8 mouse cellular contexts compared by ENCODE assay signal in the genomic region with DNA sequence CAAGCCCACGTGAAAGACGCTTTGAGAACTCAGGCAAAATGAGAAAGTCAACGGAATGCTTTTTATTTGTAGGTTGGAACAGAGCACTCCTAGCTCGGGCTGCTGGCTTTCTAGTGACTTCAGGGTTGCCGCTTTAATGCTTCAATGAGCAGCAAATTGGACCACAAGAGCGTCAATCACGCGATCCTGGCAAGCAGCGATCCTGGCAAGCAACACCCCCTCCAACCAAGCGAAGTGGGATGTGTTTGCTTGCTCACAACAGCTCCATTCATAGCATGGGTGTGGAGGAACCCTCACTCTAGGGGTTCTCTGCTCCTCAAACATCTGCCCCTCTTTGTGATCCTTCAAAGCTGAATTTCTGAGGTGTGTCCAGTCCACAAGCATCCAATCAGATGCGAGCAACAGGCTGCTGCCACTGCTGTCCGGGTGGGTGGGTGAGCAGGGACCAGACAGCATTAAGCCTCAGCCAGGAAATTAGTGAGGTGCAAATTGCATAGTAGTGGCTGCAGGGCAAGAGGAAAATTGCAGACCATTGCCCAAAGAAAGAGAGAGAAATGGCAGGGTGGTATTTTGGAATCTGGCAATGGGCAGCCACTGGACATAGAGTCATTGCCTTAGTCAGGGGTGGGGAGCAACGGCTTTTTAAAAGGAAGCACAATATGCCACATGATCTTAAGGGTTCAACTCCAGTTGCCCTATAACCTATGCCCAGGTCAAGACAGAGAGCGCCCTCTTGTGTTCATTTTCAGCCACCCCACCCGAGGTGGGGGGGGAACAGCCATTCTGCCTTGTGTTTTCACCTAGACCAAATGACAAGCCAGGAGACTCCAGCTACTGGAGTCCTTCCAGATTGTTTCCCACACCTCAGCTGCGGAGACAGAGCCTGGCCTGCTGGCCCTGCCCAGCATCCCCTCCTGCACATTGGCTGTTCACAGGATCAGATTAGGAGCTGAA. TPM values are rescaled to one million over a fixed set of nuclear protein-coding genes. Genes with fewer than 3 reads are reported as not detected.
DNase-seq lines count a peak whose midpoint lies in the region; ATAC-seq and TF ChIP-seq lines count a peak whose summit lies in the region.

No protein-coding gene starts in this region.

- WGBS in hindbrain, embryonic 14.5 days = 16% methylated on average over 16 of the region's 16 CpGs
- 15% methylated on average over 16 of the region's 16 CpGs for WGBS in midbrain, embryonic 13.5 days

- peak; percentile 60 to 65 for DNase-seq in cerebellum, postnatal 14 days
- no peak for DNase-seq in cerebellum, adult 18-20 months
- DNase-seq in testis, postnatal 14 days (ENCODE audit: low spot score) = no peak
- peak; percentile 62 for DNase-seq in hindbrain, embryonic 14.5 days (ENCODE audit: low spot score)
- DNase-seq in thymus, postnatal 36 days = no peak
- no peak for DNase-seq in spleen, postnatal 14 days (ENCODE audit: low spot score in 2 of 2)

- no peaks in the 10 kb centered on the region for H3K9me3 ChIP-seq in hindbrain, embryonic 14.5 days (ENCODE audit: control insufficient read depth, low read length)
- no peaks in the 10 kb centered on the region for H3K9me3 ChIP-seq in midbrain, embryonic 13.5 days

- H3K27me3 ChIP-seq in testis, adult 2 months (ENCODE audit: control insufficient read depth, insufficient read depth, low read length) = no peaks in the 10 kb centered on the region; the same call in 1 of the 2 replicates
- peaks cover 62% of the 10 kb centered on the region for H3K27me3 ChIP-seq in hindbrain, embryonic 14.5 days (ENCODE audit: control insufficient read depth, insufficient read depth, low read length)
- H3K27me3 ChIP-seq in midbrain, embryonic 13.5 days = peaks cover 83% of the 10 kb centered on the region

- TF ChIP-seq CTCF in testis, adult 2 months (IDR thresholded peaks at IDR 0.05; ENCODE audit: control insufficient read depth, insufficient read depth, insufficient replicate concordance, low read depth, low read length) = peak; percentile 54; the same call in 1 of the 2 replicates

- H3K9ac ChIP-seq in hindbrain, embryonic 14.5 days = no peak overlapping the region
- no peak overlapping the region for H3K9ac ChIP-seq in midbrain, embryonic 13.5 days (replicated peaks)

- H3K27ac ChIP-seq in testis, adult 2 months (ENCODE audit: control insufficient read depth, insufficient read depth, low read depth, low read length) = no peak overlapping the region
- no peak overlapping the region for H3K27ac ChIP-seq in hindbrain, embryonic 14.5 days
- H3K27ac ChIP-seq in midbrain, embryonic 13.5 days = no peak overlapping the region

- peak; percentile 77; the same call in 1 of the 2 replicates for ATAC-seq in hindbrain, embryonic 14.5 days (ENCODE audit: low FRiP score)
- peak; percentile 67 for ATAC-seq in midbrain, embryonic 13.5 days

- no peak overlapping the region for H3K4me3 ChIP-seq in testis, adult 2 months (ENCODE audit: control insufficient read depth, low read depth, low read length)
- H3K4me3 ChIP-seq in hindbrain, embryonic 14.5 days (replicated peaks; ENCODE audit: low read length) = no peak overlapping the region
- H3K4me3 ChIP-seq in midbrain, embryonic 13.5 days (replicated peaks) = no peak overlapping the region

- no peak for TF ChIP-seq POLR2A in testis, adult 2 months (IDR thresholded peaks at IDR 0.05; ENCODE audit: control insufficient read depth, low read depth, low read length)

- H3K4me1 ChIP-seq in testis, adult 2 months (ENCODE audit: control insufficient read depth, insufficient read depth, low read length) = no peaks in the 10 kb centered on the region
- no peaks in the 10 kb centered on the region for H3K4me1 ChIP-seq in hindbrain, embryonic 14.5 days (replicated peaks; ENCODE audit: control insufficient read depth, insufficient read depth, low read length)
- H3K4me1 ChIP-seq in midbrain, embryonic 13.5 days (replicated peaks) = peaks cover 11% of the 10 kb centered on the region

- no peaks in the 10 kb centered on the region for H3K36me3 ChIP-seq in testis, adult 2 months (ENCODE audit: control insufficient read depth, insufficient read depth, low read length)
- H3K36me3 ChIP-seq in hindbrain, embryonic 14.5 days (replicated peaks; ENCODE audit: control insufficient read depth, insufficient read depth) = no peaks in the 10 kb centered on the region
- no peaks in the 10 kb centered on the region for H3K36me3 ChIP-seq in midbrain, embryonic 13.5 days

- no peak overlapping the region for H3K4me2 ChIP-seq in hindbrain, embryonic 14.5 days (replicated peaks)
- no peak overlapping the region for H3K4me2 ChIP-seq in midbrain, embryonic 13.5 days (replicated peaks)

RNA-seq across cellular contexts. Expression of a gene that starts 5.4 kb away (rescaled TPM):
- polyA plus RNA-seq in testis, adult 2 months (2012; rRNA removed) = not detected in 2 replicates
- polyA plus RNA-seq in hindbrain, embryonic 14.5 days (2014; fragmentation: Nextera tagmentation; extraction: Ambion mirVana) = 1.2 and 1.3 TPM in 2 replicates
- 0.51 and 2.4 TPM in 2 replicates for polyA plus RNA-seq in midbrain, embryonic 13.5 days (2015; fragmentation: Nextera tagmentation; extraction: Ambion mirVana)

Comparison
In these comparisons a context has a peak if more than half of its experiments do, and no peak if none do; other contexts are left out.
1. DNase-seq: peak in cerebellum, postnatal 14 days (2 of 2) and hindbrain, embryonic 14.5 days (single experiment); none in cerebellum, adult 18-20 months (0 of 2), testis, postnatal 14 days (single experiment), thymus, postnatal 36 days (0 of 2) and spleen, postnatal 14 days (0 of 2).